Mouse (Mus musculus) heart, embryonic 11.5 days (tissue): ENCODE results near the gene Bloc1s3. TPM values are rescaled to one million over a fixed set of nuclear protein-coding genes. Genes with fewer than 3 reads are reported as not detected.

ENCODE experiments used
- ATAC-seq: fragments of 200-750 bp; cut with Nextera tagmentation; replicated peaks from 2 replicates; pipeline ENCODE4 v1.8.0; 2017; ENCODE audit warnings: moderate library complexity; ENCODE audit not compliant: insufficient number of reproducible peaks, low FRiP score, low TSS enrichment
- H3K27ac ChIP-seq: fragments of 300-500 bp; sonication (generic); 2 replicates; pipeline ENCODE4 v1.5.1; 2014; ENCODE audit warnings: mild to moderate bottlenecking, low read depth, low read length
- H3K27me3 ChIP-seq: fragments of 300-500 bp; sonication (generic); 2 replicates; pipeline ENCODE4 v1.6.1; 2014; ENCODE audit warnings: mild to moderate bottlenecking, low read length, mixed read lengths; ENCODE audit not compliant: control insufficient read depth, insufficient read depth
- H3K36me3 ChIP-seq: fragments of 300-500 bp; sonication (generic); 2 replicates; pipeline ENCODE4 v1.6.1; 2014; ENCODE audit warnings: mild to moderate bottlenecking, low read length, moderate library complexity, mixed read lengths; ENCODE audit not compliant: control insufficient read depth, insufficient read depth
- H3K4me1 ChIP-seq: fragments of 300-500 bp; sonication (generic); 2 replicates; pipeline ENCODE4 v1.6.1; 2014; ENCODE audit warnings: low read length; ENCODE audit not compliant: control insufficient read depth, insufficient read depth
- H3K4me2 ChIP-seq: fragments of 300-500 bp; sonication (generic); 2 replicates; pipeline ENCODE4 v1.6.1; 2014; ENCODE audit warnings: mild to moderate bottlenecking, moderate library complexity
- H3K4me3 ChIP-seq: fragments of 300-500 bp; sonication (generic); 2 replicates; pipeline ENCODE4 v1.5.1; 2014; ENCODE audit warnings: low read depth, low read length
- H3K9ac ChIP-seq: fragments of 300-500 bp; sonication (generic); 2 replicates; pipeline ENCODE4 v1.6.1; 2014; ENCODE audit warnings: mild to moderate bottlenecking, low read depth, low read length, moderate library complexity
- H3K9me3 ChIP-seq: fragments of 300-500 bp; sonication (generic); replicated peaks from 2 replicates; pipeline ENCODE4 v1.6.1; 2016; ENCODE audit warnings: low read length; ENCODE audit not compliant: control insufficient read depth
- WGBS: fragments of 180-500 bp; shearing (Covaris S2); extraction: QIAGEN DNeasy Blood & Tissue Kit; methylation state at CpG from one replicate; pipeline ENCODE4 v1.1.7; 2014; ENCODE audit not compliant: insufficient replicate concordance; 5-methylcytosine and 5-hydroxymethylcytosine counted together
- polyA plus RNA-seq: library from polyadenylated mRNA; unstranded; fragments of >200 nt; fragmentation: Nextera tagmentation; extraction: Ambion mirVana; gene quantifications from 2 replicates; pipeline ENCODE4 v1.2.1, GENCODE M21; 2014

Bloc1s3 gene
- polyA plus RNA-seq, 1 experiment from 2014 or later: 1.2 TPM

GRCm38 (mm10) chr7:19466602-19467145 lies 41.5 kb downstream of the Bloc1s3 start:
- WGBS: 47% methylated on average over 5 of the region's 5 CpGs
- no peak overlapping the region for H3K4me2 ChIP-seq
- H3K9me3 ChIP-seq: no peaks in the 10 kb centered on the region
- H3K9ac ChIP-seq: no peak overlapping the region
- no peak overlapping the region for H3K4me3 ChIP-seq
- peaks cover 25% of the 10 kb centered on the region for H3K27me3 ChIP-seq
- peaks cover 10% of the 10 kb centered on the region for H3K4me1 ChIP-seq
- ATAC-seq: no peak
- H3K27ac ChIP-seq: no peak overlapping the region
- H3K36me3 ChIP-seq: no peaks in the 10 kb centered on the region

- H3K4me2 ChIP-seq: peak overlapping the region; percentile 50
- peaks cover 10% of the 10 kb centered on the region for H3K4me1 ChIP-seq
- peak overlapping the region; percentile 31 for H3K4me3 ChIP-seq
- no peaks in the 10 kb centered on the region for H3K9me3 ChIP-seq
- H3K27ac ChIP-seq: peak overlapping the region; percentile 12; the same call in 1 of the 2 replicates
- 7% methylated on average over 22 of the region's 22 CpGs for WGBS
- peaks cover 14% of the 10 kb centered on the region for H3K27me3 ChIP-seq
- H3K9ac ChIP-seq: peak overlapping the region; percentile 50; the same call in 1 of the 2 replicates
- no peaks in the 10 kb centered on the region for H3K36me3 ChIP-seq
- 0 out of 2 replicates have a peak, but pooled peaks have one; percentile 4 for ATAC-seq
Measured at GRCm38 (mm10) chr7:19464367-19465307, 43.5 kb downstream of the Bloc1s3 start.

- no peaks in the 10 kb centered on the region for H3K36me3 ChIP-seq
- H3K9ac ChIP-seq: peak within 1 kb of the TSS; percentile 46; the same call in 1 of the 2 replicates
- 0 out of 2 replicates have a peak, but pooled peaks have one; percentile 27 for ATAC-seq
- peaks cover 7% of the 10 kb centered on the region; the same call in 1 of the 2 replicates for H3K27me3 ChIP-seq
- peak within 1 kb of the TSS; percentile 31 for H3K4me3 ChIP-seq
- H3K4me1 ChIP-seq: peaks cover 12% of the 10 kb centered on the region
- H3K27ac ChIP-seq: peak within 1 kb of the TSS; percentile 22; the same call in 1 of the 2 replicates
- peak within 1 kb of the TSS; percentile 50 for H3K4me2 ChIP-seq
- 30% methylated on average over 6 of the region's 6 CpGs for WGBS
- no peaks in the 10 kb centered on the region for H3K9me3 ChIP-seq
Measured at GRCm38 (mm10) chr7:19462884-19463381, 45.2 kb downstream of the Bloc1s3 start, which contains the start of gene Exoc3l2. Gene Exoc3l2 (plus strand): TSS chr7:19463331.

- peaks cover 7% of the 10 kb centered on the region; the same call in 1 of the 2 replicates for H3K27me3 ChIP-seq
- H3K4me3 ChIP-seq: no peak overlapping the region
- peak overlapping the region; percentile 50; the same call in 1 of the 2 replicates for H3K4me2 ChIP-seq
- H3K27ac ChIP-seq: no peak overlapping the region; the same call in 1 of the 2 replicates
- peaks cover 16% of the 10 kb centered on the region for H3K4me1 ChIP-seq
- no peaks in the 10 kb centered on the region for H3K36me3 ChIP-seq
- H3K9me3 ChIP-seq: no peaks in the 10 kb centered on the region
- ATAC-seq: no peak
- H3K9ac ChIP-seq: no peak overlapping the region
- 53% methylated on average over 4 of the region's 4 CpGs for WGBS
Measured at GRCm38 (mm10) chr7:19462443-19462842, 45.7 kb downstream of the Bloc1s3 start.

GRCm38 (mm10) chr7:19461488-19461887 lies 46.7 kb downstream of the Bloc1s3 start:
- Histone ChIP-seq H3K9me3 (no peaks in the 10 kb centered on the region), H3K4me1 (peaks cover 21% of the 10 kb centered on the region), H3K27me3 (peaks cover 7% of the 10 kb centered on the region; the same call in 1 of the 2 replicates), H3K9ac (no peak overlapping the region), H3K27ac (no peak overlapping the region), H3K4me3 (no peak overlapping the region), H3K4me2 (no peak overlapping the region), H3K36me3 (no peaks in the 10 kb centered on the region)
- WGBS: 10% methylated on average over 6 of the region's 6 CpGs
- ATAC-seq: no peak

GRCm38 (mm10) chr7:19460500-19460899 lies 47.7 kb downstream of the Bloc1s3 start:
- Histone ChIP-seq H3K9me3 (no peaks in the 10 kb centered on the region), H3K4me3 (no peak overlapping the region), H3K27me3 (peaks cover 7% of the 10 kb centered on the region; the same call in 1 of the 2 replicates), H3K4me2 (no peak overlapping the region), H3K9ac (no peak overlapping the region), H3K27ac (no peak overlapping the region), H3K36me3 (no peaks in the 10 kb centered on the region), H3K4me1 (peaks cover 26% of the 10 kb centered on the region)
- 63% methylated on average over 1 of the region's 1 CpGs for WGBS
- no peak for ATAC-seq

- peak overlapping the region; percentile 97 for H3K4me2 ChIP-seq
- no peaks in the 10 kb centered on the region for H3K27me3 ChIP-seq
- no peaks in the 10 kb centered on the region for H3K9me3 ChIP-seq
- 26% methylated on average over 6 of the region's 6 CpGs for WGBS
- peak overlapping the region; percentile 98 for H3K4me3 ChIP-seq
- peaks cover 26% of the 10 kb centered on the region for H3K4me1 ChIP-seq
- ATAC-seq: no peak; the same call in 1 of the 2 replicates
- no peaks in the 10 kb centered on the region for H3K36me3 ChIP-seq
- H3K9ac ChIP-seq: peak overlapping the region; percentile 92
- H3K27ac ChIP-seq: 0 out of 2 replicates have a peak overlapping the region, but pooled peaks have one; percentile 8
Measured at GRCm38 (mm10) chr7:19459144-19459870, 48.9 kb downstream of the Bloc1s3 start.
